Mouse (Mus musculus) cerebellum, postnatal 25 days (tissue): ENCODE data around the gene Prickle2.

Experiments used
- DNase-seq, 2 experiments: peaks; one replicate each; pipeline ENCODE4 v3.0.0; 2021; ENCODE audit warnings: mixed read lengths in 2 of 2

Gene Prickle2

DNA sequence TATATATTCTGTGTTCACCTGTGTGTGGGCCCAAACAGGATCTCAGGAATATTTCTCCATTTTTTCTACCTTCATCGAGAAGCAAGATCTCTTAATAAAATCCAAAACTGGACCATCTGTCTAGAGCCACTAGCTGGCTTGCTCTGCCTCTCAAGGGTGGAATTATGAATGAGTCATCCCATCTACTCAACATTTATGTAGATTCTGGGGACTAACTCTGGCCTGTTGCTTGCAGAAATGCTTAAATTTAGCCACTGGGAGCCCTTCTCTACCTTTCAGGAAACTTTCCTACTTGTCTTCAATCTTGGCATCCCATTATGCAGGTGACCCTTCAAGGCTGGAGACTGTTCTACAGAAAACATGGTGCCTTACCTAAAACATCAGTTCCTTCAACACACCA, 194.0 kb downstream of the Prickle2 start:
- no peak for DNase-seq

DNA sequence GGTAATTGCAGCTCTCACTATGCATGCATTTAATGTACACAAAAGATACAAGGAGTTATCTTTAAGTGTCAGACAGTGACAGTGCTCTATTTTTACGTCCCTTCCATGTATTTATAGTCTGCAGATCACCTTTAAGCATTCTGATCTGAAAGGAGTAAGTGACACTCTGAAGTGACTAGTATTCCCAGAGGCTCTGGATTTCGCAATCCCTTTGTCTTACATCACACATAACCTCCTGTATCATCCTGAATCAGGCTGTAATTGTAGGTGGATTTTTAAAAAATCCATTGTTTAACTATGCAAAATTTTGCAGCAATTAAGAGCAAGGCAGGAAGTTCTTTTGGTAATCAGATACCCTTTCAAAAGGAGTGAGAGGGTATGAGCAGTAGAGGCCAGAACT, 196.2 kb downstream of the Prickle2 start:
- no peak for DNase-seq

DNA sequence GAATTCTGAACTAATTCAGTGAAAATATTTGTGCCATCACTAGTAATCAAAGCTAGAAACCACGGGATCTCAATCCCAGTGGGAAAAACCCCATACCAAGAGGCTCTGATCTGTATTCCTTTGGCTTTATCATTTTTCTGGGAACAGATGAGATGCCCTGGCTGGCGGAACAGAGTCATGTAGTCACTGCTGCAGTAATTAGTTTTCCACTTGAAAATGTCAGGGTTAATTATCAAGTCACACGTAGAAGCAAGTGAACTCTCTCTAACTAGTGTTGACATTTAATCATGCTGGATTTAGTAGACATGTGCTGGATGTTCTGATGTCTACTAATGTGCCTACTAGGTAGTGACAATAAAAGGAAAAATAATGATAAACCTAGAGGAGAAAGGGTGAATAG, 199.7 kb downstream of the Prickle2 start:
- DNase-seq: no peak

DNA sequence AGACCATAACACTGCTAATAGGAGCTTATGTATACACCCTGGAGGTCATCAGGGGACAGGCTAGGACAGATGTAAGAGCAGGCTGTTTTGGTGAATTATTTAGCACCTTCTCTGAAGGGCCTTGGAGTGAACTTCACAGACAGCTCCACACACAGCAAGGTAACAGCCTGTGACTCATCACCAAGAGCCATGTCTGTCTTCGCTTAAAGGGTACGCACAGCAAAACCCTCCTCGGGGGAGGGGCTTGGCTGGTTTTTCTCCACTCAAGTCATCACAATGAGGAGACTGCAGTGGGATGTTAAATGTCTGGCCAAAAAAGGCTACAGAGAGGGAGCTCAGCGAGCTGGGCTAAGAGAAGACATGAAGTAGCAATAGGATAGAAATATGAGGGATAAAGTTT, 206.5 kb downstream of the Prickle2 start:
- DNase-seq: no peak

DNA sequence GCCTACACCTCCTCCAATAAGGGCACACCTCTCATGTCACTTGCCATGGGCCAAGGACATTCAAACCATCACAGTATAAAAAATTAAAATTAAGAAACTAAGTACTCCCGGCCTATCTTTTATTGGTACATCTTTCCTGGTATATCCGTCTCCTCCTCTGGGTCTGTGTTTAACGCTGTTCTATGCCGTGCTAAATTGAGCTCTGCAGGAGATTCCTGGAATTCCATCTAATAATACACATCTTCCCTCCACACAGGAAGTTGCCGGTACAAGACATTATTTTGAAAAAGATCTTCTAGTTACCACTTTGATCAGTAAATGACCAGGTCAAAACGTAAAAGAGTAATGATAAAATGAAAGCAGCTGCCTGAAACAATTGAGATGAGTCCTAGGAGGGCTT, 207.4 kb downstream of the Prickle2 start:
- no peak for DNase-seq

DNA sequence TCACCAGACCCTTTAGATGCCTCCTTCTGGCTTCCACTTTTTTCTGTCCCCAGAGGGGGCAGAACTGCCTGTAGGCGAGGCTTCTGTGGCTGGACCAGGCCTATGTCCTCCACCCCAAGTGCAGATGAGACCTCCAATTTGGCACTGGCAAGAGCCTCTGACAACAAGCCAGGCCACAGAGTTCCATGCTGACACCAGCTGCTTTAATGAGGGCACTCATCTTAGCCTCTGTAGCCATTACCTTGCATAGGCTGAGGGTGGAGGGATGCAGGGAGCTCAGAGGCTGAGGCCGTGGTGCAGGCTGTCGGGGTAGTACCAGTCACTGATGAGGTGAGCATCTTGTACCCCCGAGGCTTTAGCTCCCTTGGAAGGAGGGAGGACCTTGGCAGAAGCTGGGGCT, 208.7 kb downstream of the Prickle2 start:
- DNase-seq: no peak

DNA sequence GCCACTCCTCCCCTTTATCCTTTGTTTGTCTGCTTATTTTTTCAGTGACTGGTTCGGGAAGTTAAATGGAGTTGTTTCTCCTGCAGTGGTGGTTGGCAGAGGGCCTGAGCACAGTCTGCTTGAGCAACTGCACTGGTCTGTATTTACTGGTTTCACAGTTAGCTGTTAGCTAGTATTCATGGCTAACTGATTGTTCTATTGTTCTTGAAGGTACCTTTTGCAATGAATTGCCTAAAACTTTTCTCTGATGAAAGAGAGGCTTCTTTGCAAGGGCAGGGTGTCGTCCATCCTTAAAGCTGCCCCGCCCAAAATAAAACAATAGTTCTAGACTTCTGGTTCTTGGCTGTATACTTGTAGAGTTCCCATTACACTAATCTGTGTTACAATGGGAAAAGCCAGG, 210.5 kb downstream of the Prickle2 start:
- no peak for DNase-seq

DNA sequence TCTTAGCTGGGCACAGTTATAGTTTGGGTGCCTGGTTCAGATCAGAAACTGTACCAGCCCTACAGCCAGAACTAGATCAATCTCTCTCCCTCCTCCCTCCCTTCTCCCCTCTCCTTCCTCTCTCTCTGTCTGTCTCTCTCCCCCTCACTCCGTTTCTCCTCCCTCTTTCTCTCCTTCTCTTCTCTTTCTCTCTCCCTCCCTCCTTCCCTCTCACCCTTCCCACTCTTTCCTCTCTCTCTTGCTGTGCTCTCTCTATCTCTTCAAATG, 224.3 kb downstream of the Prickle2 start:
- no peak for DNase-seq

DNA sequence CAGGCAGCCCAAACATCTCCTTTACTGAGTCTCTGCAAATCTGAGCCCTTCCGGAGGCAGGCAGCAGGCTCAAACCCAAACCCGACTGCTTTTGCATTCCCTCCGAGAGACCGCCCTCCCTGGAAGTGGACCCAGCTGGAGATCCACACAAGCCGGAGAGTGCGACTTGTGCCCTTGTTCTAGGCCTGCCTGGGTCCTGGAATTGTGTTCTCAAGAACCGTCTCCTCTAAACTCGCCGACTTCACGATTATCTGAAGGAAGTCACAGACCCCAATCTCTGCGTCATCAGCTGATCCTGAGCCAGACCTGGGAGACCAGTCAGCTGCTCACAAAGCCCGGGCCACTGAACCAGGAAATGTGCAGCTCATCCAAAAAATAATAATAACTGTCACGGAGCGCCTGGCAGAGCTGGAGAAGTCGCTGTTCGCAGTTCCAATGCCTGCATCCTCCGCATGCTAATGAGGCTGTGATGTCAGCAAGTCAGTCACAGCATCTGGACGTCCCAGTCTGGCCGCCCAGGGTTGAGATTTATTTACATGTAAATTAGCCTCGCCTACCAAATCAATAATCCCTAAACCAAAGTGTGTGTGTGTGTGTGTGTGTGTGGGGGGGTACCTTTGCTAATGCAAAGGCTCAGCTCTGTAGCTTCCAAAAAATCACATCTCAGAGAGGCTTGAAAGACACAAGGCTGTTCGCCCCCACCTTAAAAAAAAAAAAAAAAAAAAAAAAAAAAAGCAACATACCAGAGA, 224.8 kb downstream of the Prickle2 start:
- peak; percentile 61 to 68 for DNase-seq

DNA sequence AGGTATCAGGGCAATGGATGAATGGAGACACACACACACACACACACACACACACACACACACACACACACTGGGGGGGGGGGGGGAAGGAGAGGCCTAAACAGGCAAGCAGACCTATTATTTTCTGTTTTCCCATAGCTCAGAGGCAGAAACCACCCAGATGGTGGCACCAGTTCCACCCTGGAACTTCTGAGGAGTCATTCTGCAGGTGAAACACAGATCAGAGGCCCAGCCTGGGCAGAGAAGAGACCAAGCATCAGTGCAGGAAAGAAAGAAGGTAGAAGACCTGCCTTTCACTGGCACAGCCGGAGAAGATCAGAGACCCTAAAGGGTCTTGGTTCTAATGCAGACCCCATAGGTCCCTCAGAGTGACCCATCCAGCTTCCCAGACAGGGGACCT, 227.3 kb downstream of the Prickle2 start:
- no peak for DNase-seq

DNA sequence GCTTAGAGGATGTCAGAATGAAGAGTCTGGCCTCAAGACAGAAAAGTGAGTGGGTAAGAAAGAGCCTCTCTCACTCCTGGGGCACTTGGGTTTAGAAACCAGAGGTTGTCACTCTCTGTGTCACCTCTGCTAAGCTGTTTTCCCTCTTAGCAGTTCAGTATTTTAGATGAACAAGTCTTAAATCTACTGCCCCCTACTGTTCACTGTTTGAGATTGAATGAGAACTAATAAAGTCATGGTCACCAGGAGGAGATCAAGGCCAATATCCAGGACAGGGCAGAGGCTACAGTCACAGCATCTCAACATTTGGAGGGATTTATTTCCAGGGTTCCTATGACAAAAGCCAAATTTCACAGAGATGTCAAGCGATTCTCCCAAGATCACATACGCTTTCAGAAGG, 228.3 kb downstream of the Prickle2 start:
- DNase-seq: no peak

DNA sequence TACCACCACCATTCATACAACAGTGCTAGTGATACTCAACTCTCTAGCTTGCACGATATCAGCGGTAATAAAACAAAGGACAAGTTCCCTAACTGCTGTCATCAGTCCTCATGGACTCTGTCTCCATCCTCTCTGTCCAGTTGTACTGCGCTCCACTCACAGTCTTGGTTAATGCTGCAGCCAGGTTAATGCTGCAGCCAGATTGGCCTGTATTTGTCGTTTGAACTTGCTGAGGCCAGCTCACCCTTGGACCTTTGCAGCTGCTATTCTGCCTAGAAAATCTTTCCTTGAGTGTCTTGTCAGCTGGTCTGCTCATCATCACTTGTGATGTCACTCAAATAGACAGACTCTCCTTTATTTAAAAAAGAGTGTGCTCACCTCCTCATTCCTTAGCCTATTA, 236.5 kb downstream of the Prickle2 start:
- DNase-seq: no peak

DNA sequence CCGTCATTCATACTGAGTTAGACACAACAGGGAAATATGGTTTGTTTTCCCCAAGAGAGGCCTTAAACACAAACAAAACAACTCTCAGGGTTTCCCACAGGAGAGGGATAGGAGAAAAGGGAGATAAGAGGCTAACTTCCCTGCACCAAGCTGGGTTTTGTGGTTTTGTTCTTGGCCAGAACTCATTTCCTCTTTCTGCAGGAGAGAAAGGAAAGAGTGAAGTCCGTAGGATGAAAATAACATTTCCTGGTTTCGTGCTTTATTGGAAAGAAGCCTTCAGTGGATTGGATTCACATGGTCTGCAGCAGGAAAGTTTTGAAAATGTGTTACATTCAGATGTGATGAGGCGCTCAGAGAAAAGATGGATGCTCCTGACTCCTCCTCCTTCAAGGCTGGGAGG, 237.1 kb downstream of the Prickle2 start:
- no peak for DNase-seq

DNA sequence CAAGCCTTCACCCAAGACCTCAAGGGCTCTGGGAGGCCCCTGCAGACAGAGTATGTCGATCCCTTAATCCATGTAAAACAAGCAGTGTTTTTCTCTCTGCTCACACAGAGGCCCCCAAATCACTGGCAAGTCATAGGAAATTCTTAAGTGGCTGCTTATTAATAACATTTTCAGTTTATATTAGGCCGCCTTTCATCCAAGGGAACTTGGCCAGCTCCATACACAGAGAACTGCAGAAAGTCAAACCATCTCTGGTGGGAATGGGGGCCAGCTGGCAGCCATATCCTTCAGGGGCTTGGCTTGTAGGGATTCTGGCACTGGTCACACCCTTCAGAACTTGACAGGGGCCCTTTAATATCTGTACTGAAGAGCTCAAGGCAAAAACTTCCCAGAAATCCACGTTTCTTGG, 237.6 kb downstream of the Prickle2 start:
- DNase-seq: no peak

DNA sequence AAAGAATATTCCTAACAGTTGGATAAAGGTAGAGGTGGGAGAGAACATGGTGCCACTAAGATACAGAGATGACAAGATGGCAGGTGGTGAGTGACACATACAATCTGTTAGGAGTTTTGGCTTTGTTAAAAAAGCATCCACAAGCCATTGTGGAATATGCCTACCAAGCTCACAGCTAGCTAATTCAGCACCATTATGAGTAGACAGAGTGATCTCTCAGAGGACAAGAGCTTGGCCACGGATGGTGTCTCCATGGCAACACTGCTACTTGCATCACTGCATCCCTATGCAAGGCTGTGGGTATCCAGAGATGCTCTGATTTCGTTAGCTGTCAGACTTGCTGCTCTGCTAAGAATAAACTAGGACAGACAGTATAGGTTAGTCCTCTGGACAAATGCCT, 238.6 kb downstream of the Prickle2 start:
- no peak for DNase-seq

DNA sequence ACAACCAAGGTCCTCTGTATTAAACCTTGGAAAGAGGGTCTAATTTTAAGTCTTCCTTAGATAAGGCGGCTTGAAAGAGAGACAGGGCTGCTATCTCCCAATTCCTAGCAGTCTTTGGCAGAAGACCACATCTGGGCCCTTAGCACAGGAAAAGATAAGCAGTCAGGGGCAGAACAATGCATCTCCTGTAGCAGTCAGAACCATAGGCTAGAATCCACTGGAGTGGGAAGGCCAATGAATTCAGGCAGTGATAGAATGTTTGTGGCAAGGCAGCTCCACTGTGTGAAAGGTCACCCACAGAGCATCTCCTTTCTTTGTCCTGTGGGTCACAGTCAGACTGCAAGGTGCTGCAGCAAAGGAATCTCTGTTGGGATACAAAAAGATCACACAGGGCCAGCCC, 240.3 kb downstream of the Prickle2 start:
- no peak for DNase-seq

DNA sequence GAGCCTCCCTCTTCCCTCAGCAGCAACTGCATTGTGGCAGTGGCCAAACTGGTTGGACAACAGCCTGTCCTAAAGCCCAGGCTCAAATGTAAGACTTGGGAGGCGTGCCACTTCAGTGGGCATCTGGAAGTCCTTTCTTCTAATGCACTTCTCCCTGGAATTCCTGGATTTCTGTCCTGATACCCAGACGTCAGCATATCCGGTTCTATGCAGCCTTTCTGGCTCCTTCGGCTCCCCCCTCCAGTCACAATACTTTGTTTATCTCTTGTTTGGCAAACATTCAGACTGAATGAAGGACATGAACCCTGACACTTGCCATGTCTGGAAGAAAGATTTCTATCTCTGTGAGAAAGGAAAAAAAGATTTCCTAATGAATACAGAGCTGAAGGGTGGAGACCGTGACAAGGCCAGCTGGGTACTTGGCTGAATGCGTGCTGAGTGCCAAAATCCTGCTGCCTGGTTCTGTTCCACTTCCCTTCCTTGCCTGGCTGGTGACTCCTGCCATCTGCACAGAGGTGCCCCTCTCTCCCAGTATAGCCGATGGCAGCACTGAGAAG, 241.1 kb downstream of the Prickle2 start:
- DNase-seq: peak; percentile 53 to 65

DNA sequence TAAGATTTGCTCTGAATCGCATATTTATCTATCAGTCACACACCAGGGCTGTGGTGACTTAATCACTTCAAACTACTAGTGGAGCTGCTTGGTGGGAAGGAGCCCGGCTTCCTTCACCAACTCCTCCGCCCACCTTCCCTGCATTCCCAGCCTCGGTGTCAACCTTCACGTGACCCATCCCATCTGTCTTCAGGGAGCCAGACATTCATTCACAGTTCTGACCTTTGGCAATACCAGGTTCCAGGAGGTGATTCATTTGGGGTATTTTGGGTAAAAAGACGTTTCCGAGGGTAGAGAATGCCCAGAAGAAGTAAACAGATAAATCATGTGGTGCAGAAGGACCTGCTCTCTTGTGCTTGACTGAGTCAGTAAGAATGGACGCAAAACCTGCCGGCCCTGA, 242.2 kb downstream of the Prickle2 start:
- DNase-seq: no peak

DNA sequence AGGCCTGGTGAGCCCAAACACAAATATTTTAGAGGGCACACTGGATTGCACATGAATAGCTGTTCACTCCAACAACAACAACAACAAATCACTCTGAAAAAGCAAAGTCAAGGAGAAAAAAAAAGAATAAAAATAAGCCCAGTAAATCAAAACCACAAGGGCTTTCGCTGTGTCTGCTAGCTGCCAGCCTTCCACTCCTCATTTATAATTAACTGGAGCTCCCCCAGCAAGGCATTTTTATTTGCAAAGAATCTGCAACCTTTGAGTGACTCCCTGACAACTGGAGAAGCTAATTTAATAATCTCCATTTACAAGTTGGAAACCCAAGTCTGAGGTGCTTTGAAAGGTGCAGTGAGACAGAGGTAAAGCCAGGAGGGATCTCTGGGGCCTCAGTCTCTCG, 245.2 kb downstream of the Prickle2 start:
- DNase-seq: no peak

DNA sequence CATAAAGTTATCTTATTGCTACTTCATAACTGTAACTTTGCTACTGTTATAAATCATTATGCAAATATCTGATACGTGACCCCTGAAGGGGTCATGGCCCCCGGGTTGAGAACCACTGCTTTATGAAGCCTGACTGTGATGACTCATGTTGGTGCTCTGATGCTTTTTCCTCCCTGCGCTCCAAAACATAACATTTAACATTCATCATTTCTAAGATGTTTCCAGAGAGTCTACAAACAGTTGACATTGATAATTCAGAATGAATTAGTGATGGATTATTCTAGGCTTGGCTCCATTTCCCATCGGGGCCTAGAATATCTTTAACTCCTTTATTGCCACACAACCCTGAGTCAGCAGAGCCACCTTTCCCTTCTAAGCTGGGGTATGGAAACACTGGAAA, 247.9 kb downstream of the Prickle2 start:
- no peak for DNase-seq

DNA sequence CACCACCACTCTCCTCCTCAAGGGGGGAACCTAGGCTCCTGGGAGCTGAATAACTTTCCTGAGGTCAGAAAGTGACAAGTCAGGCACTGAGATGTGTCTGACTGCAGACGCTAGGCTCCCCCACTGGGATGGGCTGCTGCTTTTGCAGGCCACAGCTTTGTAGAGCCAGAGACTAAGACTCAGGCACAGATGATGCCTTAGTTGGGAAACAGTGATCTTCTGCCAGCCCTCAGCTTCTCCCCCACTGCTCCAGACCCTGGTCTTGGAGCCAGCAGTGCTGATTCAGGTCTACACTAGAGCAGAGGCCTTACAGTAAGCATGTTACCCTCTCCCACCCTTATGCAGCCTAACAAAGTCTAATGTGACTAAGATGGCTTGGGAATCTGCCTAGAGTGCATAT, 254.5 kb downstream of the Prickle2 start:
- DNase-seq: no peak

DNA sequence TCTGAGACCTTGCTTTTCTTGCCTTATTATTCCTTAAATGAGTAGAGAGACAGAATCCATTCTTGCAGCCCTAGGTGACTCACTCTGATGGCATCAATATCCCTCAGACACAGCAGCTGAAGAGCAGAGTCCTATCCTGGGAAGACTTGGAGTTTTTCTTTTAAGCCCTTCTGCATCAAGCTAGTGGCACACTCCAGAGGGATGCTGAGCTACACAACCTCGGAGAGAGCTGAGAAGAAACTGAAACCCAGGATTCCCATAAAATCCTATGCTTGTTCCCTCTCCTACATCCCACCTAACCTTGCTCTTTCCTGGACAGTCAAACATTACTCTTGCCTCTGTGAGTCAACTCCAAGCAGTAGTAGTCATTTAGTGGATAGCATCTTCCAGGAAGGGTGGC, 256.0 kb downstream of the Prickle2 start:
- DNase-seq: no peak

DNA sequence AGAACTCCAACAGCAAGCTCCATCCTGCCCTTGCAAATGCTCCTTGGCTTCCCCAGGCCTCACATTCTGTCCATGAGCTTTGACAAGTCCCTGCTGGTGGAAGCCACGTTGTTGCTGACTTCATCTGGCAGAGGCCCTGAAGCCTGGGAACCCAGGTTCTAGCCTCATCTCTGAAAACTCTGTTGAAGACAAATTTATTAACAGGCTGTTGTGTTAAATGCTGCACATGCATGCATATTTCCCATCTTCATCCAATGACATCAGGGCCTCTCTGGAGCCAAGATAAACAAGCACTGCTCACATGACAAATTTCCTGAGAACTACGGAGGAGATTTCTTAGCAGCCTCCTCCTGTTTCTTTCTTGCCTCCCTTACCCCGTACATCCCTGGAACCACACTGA, 259.3 kb downstream of the Prickle2 start:
- no peak for DNase-seq

DNA sequence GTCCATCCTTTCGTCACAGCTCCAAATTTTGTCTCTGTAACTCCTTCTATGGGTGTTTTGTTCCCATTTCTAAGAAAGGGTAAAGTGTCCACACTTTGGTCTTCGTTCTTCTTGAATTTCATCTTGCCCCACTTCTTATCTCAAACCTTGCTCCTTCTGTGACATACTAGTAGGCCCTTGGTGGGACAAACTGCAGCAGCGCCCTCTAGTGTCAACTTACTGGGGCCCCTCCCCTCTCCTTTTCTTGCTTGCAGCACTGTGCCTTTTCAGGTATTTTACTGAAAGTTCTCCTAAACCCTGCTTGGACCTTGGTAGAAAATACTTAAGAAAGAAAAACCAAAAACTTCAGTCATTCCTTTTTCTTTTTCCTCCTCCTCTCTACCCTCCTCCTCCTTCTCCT, 264.8 kb downstream of the Prickle2 start:
- peak in 1 of 2 experiments; percentile 41 for DNase-seq

DNA sequence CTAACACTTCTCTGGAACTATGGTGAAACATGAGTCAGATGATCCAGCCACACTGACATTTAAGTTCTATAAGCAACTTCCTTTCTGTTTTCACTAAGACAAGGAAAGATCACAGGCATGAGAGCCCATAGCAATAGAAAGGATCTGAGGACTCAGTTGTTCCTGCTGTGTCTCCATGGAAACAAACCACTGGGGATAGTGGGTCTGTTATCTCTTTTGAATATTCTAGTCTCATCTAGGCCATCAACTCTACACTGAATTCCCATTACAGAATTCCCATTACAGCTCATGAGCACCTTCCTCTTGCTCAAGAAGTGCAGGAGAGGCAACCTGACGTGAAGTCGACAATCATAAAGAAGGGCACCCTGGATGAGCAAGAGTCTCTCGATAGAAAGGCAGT, 265.7 kb downstream of the Prickle2 start:
- no peak for DNase-seq
